ENCODE assay signal across 10 mouse cellular contexts in the genomic region with DNA sequence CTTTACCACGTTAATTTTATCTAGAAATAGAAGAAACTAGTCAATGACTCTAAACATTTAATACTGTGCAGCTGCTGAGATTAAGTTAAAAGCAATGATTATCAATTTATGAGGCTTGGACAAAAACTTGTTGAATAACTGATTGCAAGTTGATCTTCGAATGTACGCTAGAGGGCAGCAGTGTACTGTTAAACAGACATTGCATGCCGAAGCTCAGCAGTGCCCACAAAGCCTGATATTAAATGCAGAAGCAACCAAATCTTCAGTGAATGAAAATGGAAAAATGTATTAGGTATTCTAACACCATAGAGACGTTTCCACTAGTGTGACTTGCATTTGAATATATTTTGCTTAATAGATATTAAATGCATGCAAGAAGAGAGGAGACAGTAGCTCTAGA. TPM values are rescaled to one million over a fixed set of nuclear protein-coding genes. Genes with fewer than 3 reads are reported as not detected.
DNase-seq lines count a peak whose midpoint lies in the region; ATAC-seq and TF ChIP-seq lines count a peak whose summit lies in the region.
"Had no signal": no experiment of that assay in that cellular context is flagged by ENCODE, and none has a peak within 500 bp of the region (broad histone marks: within the 10 kb centered on the region; RNA-seq: fewer than 3 reads in every experiment).

No protein-coding gene starts in this region.

- peak; percentile 18 for DNase-seq in gastrocnemius, adult 2 months
- no peak for DNase-seq in gastrocnemius, adult 8-10 months (ENCODE audit: low spot score in 2 of 2)
- peak; percentile 23 for DNase-seq in c-Kit-positive CD71-negative TER-119-negative erythroid progenitor cells, embryonic 14.5 days (ENCODE audit: low read depth)
- DNase-seq in forebrain, postnatal 0 days, result peak; percentile 91
- peak; percentile 70 for DNase-seq in layer of hippocampus, adult 11-12 months (ENCODE audit: low spot score)
- peak; percentile 6 for DNase-seq in skeletal muscle tissue, adult 2 months (ENCODE audit: low read depth, low spot score)

- intact Hi-C loops in gastrocnemius, adult 2 months (cut with DNase I), result no loop called here

- H3K4me2 ChIP-seq in forebrain, postnatal 0 days (ENCODE audit: low read depth), result no peak overlapping the region
- H3K4me2 ChIP-seq: limb, embryonic 15.5 days had no signal

- no peaks in the 10 kb centered on the region for H3K79me3 ChIP-seq in C2C12 (ENCODE audit: low read depth)

- H3K27ac ChIP-seq in gastrocnemius, adult 2 months, result no peak overlapping the region
- no peak overlapping the region for H3K27ac ChIP-seq in forebrain, postnatal 0 days (ENCODE audit: low read depth, low read length)
- H3K27ac ChIP-seq: limb, embryonic 15.5 days had no signal

- H3K9ac ChIP-seq in forebrain, postnatal 0 days, result no peak overlapping the region
- H3K9ac ChIP-seq: limb, embryonic 15.5 days had no signal

- H3K27me3 ChIP-seq in C2C12 (ENCODE audit: control insufficient read depth, insufficient read depth, insufficient read length), result no peaks in the 10 kb centered on the region
- H3K27me3 ChIP-seq in forebrain, postnatal 0 days (ENCODE audit: insufficient read depth, low read length), result no peaks in the 10 kb centered on the region
- H3K27me3 ChIP-seq: limb, embryonic 15.5 days had no signal

- TF ChIP-seq CTCF in gastrocnemius, adult 2 months (IDR thresholded peaks at IDR 0.05), result peak; percentile 73
- peak; percentile 35 for TF ChIP-seq CTCF in C2C12 (IDR thresholded peaks at IDR 0.05; ENCODE audit: control insufficient read depth, insufficient read depth, insufficient read length)
- peak; percentile 89 for TF ChIP-seq CTCF in forebrain, postnatal 0 days (IDR thresholded peaks at IDR 0.05; ENCODE audit: low read depth)

- H3K4me3 ChIP-seq in gastrocnemius, adult 2 months, result no peak overlapping the region
- H3K4me3 ChIP-seq in C2C12 (ENCODE audit: insufficient read depth, poor library complexity, severe bottlenecking), result no peak overlapping the region
- H3K4me3 ChIP-seq in forebrain, postnatal 0 days (ENCODE audit: low read depth, low read length), result no peak overlapping the region
- H3K4me3 ChIP-seq: limb, embryonic 15.5 days had no signal

- H3K9me3 ChIP-seq in forebrain, postnatal 0 days (ENCODE audit: low read length), result no peaks in the 10 kb centered on the region
- H3K9me3 ChIP-seq: limb, embryonic 15.5 days had no signal

- H3ac ChIP-seq in C2C12 (ENCODE audit: control insufficient read depth, insufficient read length, low read depth), result no peak overlapping the region

- 0% methylated on average over 5 of the region's 5 CpGs for WGBS in forebrain, postnatal 0 days

- no peaks in the 10 kb centered on the region for H3K79me2 ChIP-seq in C2C12 (ENCODE audit: control insufficient read depth, insufficient read depth)

- H3K4me1 ChIP-seq in forebrain, postnatal 0 days (ENCODE audit: insufficient read depth), result no peaks in the 10 kb centered on the region
- H3K4me1 ChIP-seq: limb, embryonic 15.5 days had no signal

- H3K36me3 ChIP-seq in C2C12 (ENCODE audit: control insufficient read depth, insufficient read depth), result no peaks in the 10 kb centered on the region
- H3K36me3 ChIP-seq in forebrain, postnatal 0 days (ENCODE audit: insufficient read depth), result no peaks in the 10 kb centered on the region
- H3K36me3 ChIP-seq: limb, embryonic 15.5 days had no signal

- ATAC-seq in forebrain, postnatal 0 days, result peak; percentile 75
- ATAC-seq in megakaryocyte-erythroid progenitor cell, adult 5-6 weeks (replicated peaks; ENCODE audit: low FRiP score, low TSS enrichment, poor library complexity, severe bottlenecking), result peak; percentile 74; the same call in 1 of the 2 replicates

TF ChIP-seq in C2C12, 6 proteins besides CTCF, POLR2A, EP300 and RAD21:
- TF ChIP-seq USF1 (IDR thresholded peaks at IDR 0.05; ENCODE audit: low read depth) (no peak), MYOD1 (IDR thresholded peaks at IDR 0.05; ENCODE audit: control insufficient read depth, insufficient read length, low read depth) (no peak), FOSL1 (IDR thresholded peaks at IDR 0.05; ENCODE audit: insufficient read depth, low read length, poor library complexity, severe bottlenecking) (no peak), MYOG (IDR thresholded peaks at IDR 0.05; ENCODE audit: control insufficient read depth, extremely low read depth, insufficient read length) (no peak), CEBPB (IDR thresholded peaks at IDR 0.05; ENCODE audit: low read depth) (no peak), MAX (IDR thresholded peaks at IDR 0.05) (no peak)

RNA-seq across cellular contexts. Expression of gene 4931428L18Rik, which starts 12.3 kb away (rescaled TPM):
- total RNA-seq in gastrocnemius, adult 2 months (2021), result not detected
- total RNA-seq in gastrocnemius, adult 8-10 months (2022), result not detected
- 0.09 TPM for polyA plus RNA-seq in C2C12 (2012; fragmentation: generic; extraction: Trizol)
- not detected in 2 replicates for total RNA-seq in forebrain, postnatal 0 days (2014; rRNA removed)
- polyA plus RNA-seq in forebrain, postnatal 0 days (2015; fragmentation: Nextera tagmentation; extraction: Ambion mirVana), result not detected in 2 replicates
- total RNA-seq in megakaryocyte-erythroid progenitor cell, adult 5-6 weeks (2014; fragmentation: Nextera tagmentation), result not detected in 2 replicates
- total RNA-seq in megakaryocyte-erythroid progenitor cell, adult 5-6 weeks (2017), result not detected in 2 replicates
- polyA plus RNA-seq: limb, embryonic 15.5 days had no signal

RNA-seq across cellular contexts. Expression of gene Pih1d3, which starts 12.5 kb away (rescaled TPM):
- total RNA-seq in gastrocnemius, adult 2 months (2021), result not detected
- not detected for total RNA-seq in gastrocnemius, adult 8-10 months (2022)
- polyA plus RNA-seq in C2C12 (2012; fragmentation: generic; extraction: Trizol), result not detected
- not detected in 2 replicates for total RNA-seq in forebrain, postnatal 0 days (2014; rRNA removed)
- not detected in 2 replicates for polyA plus RNA-seq in forebrain, postnatal 0 days (2015; fragmentation: Nextera tagmentation; extraction: Ambion mirVana)
- total RNA-seq in megakaryocyte-erythroid progenitor cell, adult 5-6 weeks (2014; fragmentation: Nextera tagmentation), result not detected in 2 replicates
- total RNA-seq in megakaryocyte-erythroid progenitor cell, adult 5-6 weeks (2017), result not detected in 2 replicates
- polyA plus RNA-seq: limb, embryonic 15.5 days; stomach, embryonic 16.5 days had no signal

RNA-seq across cellular contexts. Expression of gene Lgsn, which starts 33.9 kb away (rescaled TPM):
- not detected for total RNA-seq in gastrocnemius, adult 2 months (2021)
- not detected for total RNA-seq in gastrocnemius, adult 8-10 months (2022)
- not detected for polyA plus RNA-seq in C2C12 (2012; fragmentation: generic; extraction: Trizol)
- total RNA-seq in forebrain, postnatal 0 days (2014; rRNA removed), result not detected in 2 replicates
- 0.10 TPM in 1 of 2 replicates, not detected in the other for polyA plus RNA-seq in forebrain, postnatal 0 days (2015; fragmentation: Nextera tagmentation; extraction: Ambion mirVana)
- not detected in 2 replicates for total RNA-seq in megakaryocyte-erythroid progenitor cell, adult 5-6 weeks (2014; fragmentation: Nextera tagmentation)
- total RNA-seq in megakaryocyte-erythroid progenitor cell, adult 5-6 weeks (2017), result not detected in 2 replicates
- polyA plus RNA-seq: limb, embryonic 15.5 days; stomach, embryonic 16.5 days had no signal

Comparison
In these comparisons a context has a peak if more than half of its experiments do, and no peak if none do; other contexts are left out.
1. DNase-seq: peak in gastrocnemius, adult 2 months (single experiment), c-Kit-positive CD71-negative TER-119-negative erythroid progenitor cells, embryonic 14.5 days (single experiment), forebrain, postnatal 0 days (single experiment), layer of hippocampus, adult 11-12 months (single experiment) and skeletal muscle tissue, adult 2 months (single experiment); none in gastrocnemius, adult 8-10 months (0 of 2).
2. CTCF ChIP-seq: peak in every context shown above with its lines; median percentile 89 in forebrain, postnatal 0 days; 73 in gastrocnemius, adult 2 months; 35 in C2C12.